Mouse (Mus musculus): ENCODE measurements around the gene Tcf15.

DNA sequence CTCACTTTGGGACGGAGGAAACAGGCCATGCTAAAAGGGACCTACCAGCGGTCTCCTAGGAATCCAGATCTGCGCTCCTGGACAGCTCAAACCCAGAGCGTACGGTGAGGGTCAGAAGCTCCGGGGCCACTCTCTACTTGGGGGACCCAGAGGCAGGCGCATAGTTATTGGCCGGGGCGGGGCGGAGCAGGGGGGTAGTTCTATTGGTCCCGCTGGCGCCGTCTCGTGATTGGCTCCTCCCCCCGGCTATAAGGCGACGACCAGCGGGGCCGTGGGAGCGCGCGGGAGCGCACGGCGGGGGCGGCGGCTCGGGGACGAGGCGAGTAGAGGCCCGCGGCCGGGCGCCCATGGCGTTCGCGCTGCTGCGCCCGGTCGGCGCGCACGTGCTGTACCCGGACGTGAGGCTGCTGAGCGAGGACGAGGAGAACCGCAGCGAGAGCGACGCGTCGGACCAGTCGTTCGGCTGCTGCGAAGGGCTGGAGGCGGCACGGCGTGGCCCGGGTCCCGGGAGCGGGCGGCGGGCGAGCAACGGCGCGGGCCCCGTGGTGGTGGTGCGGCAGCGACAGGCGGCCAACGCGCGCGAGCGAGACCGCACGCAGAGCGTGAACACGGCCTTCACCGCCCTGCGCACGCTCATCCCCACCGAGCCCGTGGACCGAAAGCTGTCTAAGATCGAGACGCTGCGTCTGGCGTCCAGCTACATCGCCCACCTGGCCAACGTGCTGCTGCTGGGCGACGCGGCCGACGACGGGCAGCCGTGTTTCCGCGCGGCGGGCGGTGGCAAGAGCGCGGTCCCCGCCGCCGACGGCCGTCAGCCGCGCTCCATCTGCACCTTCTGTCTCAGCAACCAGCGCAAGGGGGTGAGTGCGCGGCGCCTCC is at the start of gene Tcf15:
- TF ChIP-seq GATA1 (IDR thresholded peaks at IDR 0.05; ENCODE audit: low read length), result no peak
- no peak for TF ChIP-seq TAL1 (IDR thresholded peaks at IDR 0.05; ENCODE audit: low read length)
